Mouse (Mus musculus): ENCODE measurements around the gene Tuba4a.
A peak's percentile ranks its signal among the peaks of the same experiment; 100 is the strongest.
"Not testable (repeated sequence)": the region's sequence is repeated elsewhere in the genome, so short reads cannot be mapped to it uniquely, and the experiment has no call there.

Gene Tuba4a

GRCm38 (mm10) chr1:75234606-75235005 lies 14.9 kb upstream of the Tuba4a start:
- peak; percentile 89 for DNase-seq

- DNase-seq: not testable (repeated sequence)
These were observed 12.8 kb upstream of the Tuba4a start for GRCm38 (mm10) chr1:75232489-75232888.

GRCm38 (mm10) chr1:75231664-75232152 lies 12.0 kb upstream of the Tuba4a start, which contains the start of gene A630095N17Rik:
A630095N17Rik (minus strand) TSS chr1:75232102.
- DNase-seq: no peak

- no peak for DNase-seq
These were observed 11.6 kb upstream of the Tuba4a start for GRCm38 (mm10) chr1:75231224-75231623.

- no peak for DNase-seq
These were observed 10.8 kb upstream of the Tuba4a start for GRCm38 (mm10) chr1:75230335-75230994.

GRCm38 (mm10) chr1:75229158-75229557 lies 9.5 kb upstream of the Tuba4a start:
- DNase-seq: no peak

- DNase-seq: no peak
These were observed 8.0 kb upstream of the Tuba4a start for GRCm38 (mm10) chr1:75227653-75228052.

GRCm38 (mm10) chr1:75226138-75226537 lies 6.5 kb upstream of the Tuba4a start:
- no peak for DNase-seq

- DNase-seq: no peak
These were observed 5.8 kb upstream of the Tuba4a start for GRCm38 (mm10) chr1:75225473-75225872.

GRCm38 (mm10) chr1:75223532-75223931 lies 3.9 kb upstream of the Tuba4a start:
- DNase-seq: no peak

- DNase-seq: no peak
These were observed 3.3 kb upstream of the Tuba4a start for GRCm38 (mm10) chr1:75222926-75223325.

- no peak for DNase-seq
These were observed 1.9 kb upstream of the Tuba4a start for GRCm38 (mm10) chr1:75221538-75221937.

GRCm38 (mm10) chr1:75219078-75219477 lies 587 bp downstream of the Tuba4a start:
- DNase-seq: peak; percentile 98

- DNase-seq: peak; percentile 97
These were observed 1.3 kb downstream of the Tuba4a start for GRCm38 (mm10) chr1:75218227-75219001.

GRCm38 (mm10) chr1:75217893-75218226 lies 1.8 kb downstream of the Tuba4a start:
- peak; percentile 79 for DNase-seq

- DNase-seq: peak; percentile 79
These were observed 2.7 kb downstream of the Tuba4a start for GRCm38 (mm10) chr1:75216797-75217585.

- DNase-seq: no peak
These were observed 3.9 kb downstream of the Tuba4a start for GRCm38 (mm10) chr1:75215785-75216184.

- peak; percentile 63 for DNase-seq
These were observed 4.8 kb downstream of the Tuba4a start for GRCm38 (mm10) chr1:75214886-75215285.

- DNase-seq: no peak
These were observed 5.2 kb downstream of the Tuba4a start for GRCm38 (mm10) chr1:75214442-75214841.

GRCm38 (mm10) chr1:75213096-75213495 lies 6.6 kb downstream of the Tuba4a start:
- DNase-seq: no peak

- DNase-seq: no peak
These were observed 7.1 kb downstream of the Tuba4a start for GRCm38 (mm10) chr1:75212542-75212941.

GRCm38 (mm10) chr1:75211141-75211708 lies 8.4 kb downstream of the Tuba4a start:
- no peak for DNase-seq

Measured in cerebellum, adult 9-10 months (tissue).